ENCODE assay signal across 9 mouse cellular contexts in genomic region chrX:152769600-152770157, GRCm38 (mm10). TPM values are rescaled to one million over a fixed set of nuclear protein-coding genes. Genes with fewer than 3 reads are reported as not detected.
DNase-seq lines count a peak whose midpoint lies in the region; ATAC-seq and TF ChIP-seq lines count a peak whose summit lies in the region.
"Had no signal": no experiment of that assay in that cellular context is flagged by ENCODE, and none has a peak within 500 bp of the region (broad histone marks: within the 10 kb centered on the region; RNA-seq: fewer than 3 reads in every experiment).

No protein-coding gene starts in this region.

- no peaks in the 10 kb centered on the region for H3K9me3 ChIP-seq in embryonic facial prominence, embryonic 11.5 days (replicated peaks; ENCODE audit: control insufficient read depth, low read length)
- H3K9me3 ChIP-seq in liver, postnatal 0 days (ENCODE audit: low read length) = no peaks in the 10 kb centered on the region

- peak overlapping the region; percentile 58 for H3K4me3 ChIP-seq in embryonic facial prominence, embryonic 11.5 days (ENCODE audit: low read depth, low read length)
- peak overlapping the region; percentile 75 for H3K4me3 ChIP-seq in kidney, adult 2 months (ENCODE audit: insufficient read depth, low read depth, low read length)
- peak overlapping the region; percentile 49 for H3K4me3 ChIP-seq in liver, postnatal 0 days (ENCODE audit: low read depth, low read length)

- H3K9ac ChIP-seq in embryonic facial prominence, embryonic 11.5 days (replicated peaks; ENCODE audit: low read length) = peak overlapping the region; percentile 62
- peak overlapping the region; percentile 58; the same call in 1 of the 2 replicates for H3K9ac ChIP-seq in liver, postnatal 0 days (replicated peaks)

- no peaks in the 10 kb centered on the region for H3K4me1 ChIP-seq in embryonic facial prominence, embryonic 11.5 days (ENCODE audit: control insufficient read depth, insufficient read depth, low read length)
- H3K4me1 ChIP-seq in kidney, adult 2 months (ENCODE audit: control insufficient read depth, insufficient read depth, low read length) = peaks cover 4% of the 10 kb centered on the region; the same call in 1 of the 2 replicates
- H3K4me1 ChIP-seq in liver, postnatal 0 days (ENCODE audit: insufficient read depth) = no peaks in the 10 kb centered on the region

- peak; percentile 2 to 5 for DNase-seq in left cerebral cortex, adult 18-20 months (ENCODE audit: low spot score in 2 of 2)
- no peak for DNase-seq in left cerebral cortex, adult 8-10 months (ENCODE audit: low spot score in 2 of 2)
- peak; percentile 79 for DNase-seq in embryonic facial prominence, embryonic 11.5 days (ENCODE audit: low spot score)
- DNase-seq in heart, adult 9 months (ENCODE audit: low spot score in 2 of 2) = peak; percentile 20 to 36
- DNase-seq in kidney, adult 2 months = peak; percentile 84
- DNase-seq in liver, postnatal 0 days = peak; percentile 64
- DNase-seq in ovary, adult 18-20 months (ENCODE audit: low spot score) = peak; percentile 61
- no peak for DNase-seq in thymus, adult 18-20 months

- ATAC-seq in embryonic facial prominence, embryonic 11.5 days (replicated peaks; ENCODE audit: insufficient number of reproducible peaks, low FRiP score, low TSS enrichment, low read depth) = peak; percentile 92
- peak; percentile 89 for ATAC-seq in liver, postnatal 0 days

- 0 out of 2 replicates have a peak, but pooled peaks have one; percentile 7 for TF ChIP-seq CTCF in kidney, adult 2 months (conservative IDR thresholded peaks at IDR 0.05; ENCODE audit: insufficient read depth, insufficient read length, low read depth, low read length)
- TF ChIP-seq CTCF in liver, postnatal 0 days (IDR thresholded peaks at IDR 0.05; ENCODE audit: low read depth) = no peak

- TF ChIP-seq POLR2A in kidney, adult 2 months (IDR thresholded peaks at IDR 0.05; ENCODE audit: low read depth, low read length) = no peak

- peak overlapping the region; percentile 61 for H3K4me2 ChIP-seq in embryonic facial prominence, embryonic 11.5 days (ENCODE audit: low read depth, low read length)
- peak overlapping the region; percentile 54 for H3K4me2 ChIP-seq in liver, postnatal 0 days (ENCODE audit: low read depth, low read length)

- WGBS in embryonic facial prominence, embryonic 11.5 days = 13% methylated on average over 36 of the region's 48 CpGs
- WGBS in kidney, adult 2 months = under 1% methylated on average over 30 of the region's 48 CpGs
- 12% methylated on average over 27 of the region's 48 CpGs for WGBS in liver, postnatal 0 days (ENCODE audit: insufficient replicate concordance)

- no peaks in the 10 kb centered on the region for H3K36me3 ChIP-seq in embryonic facial prominence, embryonic 11.5 days (replicated peaks; ENCODE audit: control insufficient read depth, insufficient read depth, low read depth, low read length)
- no peaks in the 10 kb centered on the region for H3K36me3 ChIP-seq in kidney, adult 2 months (ENCODE audit: control insufficient read depth, insufficient read depth, low read length)
- H3K36me3 ChIP-seq in liver, postnatal 0 days (replicated peaks; ENCODE audit: insufficient read depth, low read length) = no peaks in the 10 kb centered on the region

- no peak overlapping the region for H3K27ac ChIP-seq in embryonic facial prominence, embryonic 11.5 days (replicated peaks; ENCODE audit: low read depth, low read length)
- peak overlapping the region; percentile 82 for H3K27ac ChIP-seq in kidney, adult 2 months (ENCODE audit: insufficient read depth, low read depth, low read length)
- peak overlapping the region; percentile 69 for H3K27ac ChIP-seq in liver, postnatal 0 days (ENCODE audit: low read depth)

- TF ChIP-seq EP300 in liver, postnatal 0 days (IDR thresholded peaks at IDR 0.05; ENCODE audit: low read depth) = no peak

- peaks cover 8% of the 10 kb centered on the region for H3K27me3 ChIP-seq in embryonic facial prominence, embryonic 11.5 days (ENCODE audit: control insufficient read depth, insufficient read depth, low read length)
- no peaks in the 10 kb centered on the region for H3K27me3 ChIP-seq in kidney, adult 2 months (replicated peaks; ENCODE audit: control insufficient read depth, insufficient read depth, low read length)
- peaks cover 7% of the 10 kb centered on the region; the same call in 1 of the 2 replicates for H3K27me3 ChIP-seq in liver, postnatal 0 days (ENCODE audit: insufficient read depth, low read length)

RNA-seq across cellular contexts. Expression of gene Shroom2, which starts 0.4 kb away (rescaled TPM):
- total RNA-seq in left cerebral cortex, adult 18-20 months (2021) = 10 to 100 TPM; 94.4 to 98.1 TPM
- 100 to 1,000 TPM in 1 of 4 experiments, 10 to 100 TPM in 3; 91.7 to 112 (median 97.9) TPM for total RNA-seq in left cerebral cortex, adult 8-10 months (2022)
- polyA plus RNA-seq in embryonic facial prominence, embryonic 11.5 days (2014; fragmentation: Nextera tagmentation; extraction: Ambion mirVana) = 6.8 and 7.1 TPM in 2 replicates
- polyA plus RNA-seq in kidney, adult 2 months (2012; rRNA removed) = 6.0 TPM in 2 replicates
- polyA plus RNA-seq in liver, postnatal 0 days (2015; fragmentation: Nextera tagmentation; extraction: Ambion mirVana) = 1.6 and 1.7 TPM in 2 replicates

RNA-seq across cellular contexts. Expression of gene Gpr143, which starts 12.0 kb away (rescaled TPM):
- under 1 TPM in 1 of 2 experiments, not detected in 1; 0.21 TPM for total RNA-seq in left cerebral cortex, adult 18-20 months (2021)
- under 1 TPM in 1 of 4 experiments, not detected in 3; 0.40 TPM for total RNA-seq in left cerebral cortex, adult 8-10 months (2022)
- polyA plus RNA-seq in embryonic facial prominence, embryonic 11.5 days (2014; fragmentation: Nextera tagmentation; extraction: Ambion mirVana) = 0.81 and 1.1 TPM in 2 replicates
- polyA plus RNA-seq in kidney, adult 2 months (2012; rRNA removed) = 0.58 and 0.65 TPM in 2 replicates
- 0.08 and 0.11 TPM in 2 replicates for polyA plus RNA-seq in liver, postnatal 0 days (2015; fragmentation: Nextera tagmentation; extraction: Ambion mirVana)
- polyA plus RNA-seq: large intestine, adult 2 months had no signal

Comparison
In these comparisons a context has a peak if more than half of its experiments do, and no peak if none do; other contexts are left out.
1. DNase-seq: peak in left cerebral cortex, adult 18-20 months (2 of 2), embryonic facial prominence, embryonic 11.5 days (single experiment), heart, adult 9 months (2 of 2), kidney, adult 2 months (single experiment), liver, postnatal 0 days (single experiment) and ovary, adult 18-20 months (single experiment); none in left cerebral cortex, adult 8-10 months (0 of 2) and thymus, adult 18-20 months (0 of 2).
2. Peak in every context shown above with its lines, with median percentiles within 50 percentile points of each other: H3K4me3 ChIP-seq.